Mouse (Mus musculus) G1E (cell line): ENCODE measurements around the gene Wnt10b. TPM values are rescaled to one million over a fixed set of nuclear protein-coding genes. Genes with fewer than 3 reads are reported as not detected.

Source experiments
- ATAC-seq: 2 replicates; pipeline ENCODE4 v1.8.0; 2016; ENCODE audit warnings: mild to moderate bottlenecking; ENCODE audit not compliant: insufficient number of reproducible peaks, poor library complexity, low FRiP score, severe bottlenecking; ENCODE audit errors: extremely low read depth
- DNase-seq: peaks from one replicate; pipeline ENCODE4 v3.0.0; 2012; ENCODE audit warnings: low spot score
- H3K27me3 ChIP-seq: 2 replicates; pipeline ENCODE4 v1.6.1; 2012; ENCODE audit warnings: mild to moderate bottlenecking, low read length, inconsistent platforms; ENCODE audit not compliant: insufficient read depth
- H3K36me3 ChIP-seq: replicated peaks from 2 replicates; pipeline ENCODE3; 2012; ENCODE audit warnings: mild to moderate bottlenecking, inconsistent platforms
- H3K4me1 ChIP-seq: 2 replicates; pipeline ENCODE4 v1.6.1; 2012; ENCODE audit warnings: low read depth, low read length, inconsistent platforms, mixed read lengths; ENCODE audit not compliant: insufficient read depth
- H3K4me3 ChIP-seq: 2 replicates; pipeline ENCODE4 v1.5.1; 2012; ENCODE audit warnings: low read depth, mild to moderate bottlenecking, inconsistent platforms, low read length, moderate library complexity, mixed read lengths
- H3K9me3 ChIP-seq: replicated peaks from 2 replicates; pipeline ENCODE4 v1.6.1; 2012; ENCODE audit warnings: inconsistent platforms
- CTCF ChIP-seq: IDR thresholded peaks from 2 replicates; pipeline ENCODE4 v1.5.1; 2012; ENCODE audit warnings: low read depth, low read length, inconsistent platforms, mixed read lengths
- GATA1 ChIP-seq: IDR thresholded peaks from 2 replicates; pipeline ENCODE4 v1.6.1; 2012; ENCODE audit warnings: borderline replicate concordance, low read length, inconsistent platforms, mixed read lengths
- GATA2 ChIP-seq: IDR thresholded peaks from 2 replicates; pipeline ENCODE4 v1.6.1; 2012; ENCODE audit warnings: low read depth, low read length, inconsistent platforms, borderline replicate concordance
- POLR2AphosphoS5 ChIP-seq: IDR thresholded peaks from 2 replicates; pipeline ENCODE4 v1.6.1; 2012; ENCODE audit warnings: low read depth, low read length, inconsistent platforms; ENCODE audit not compliant: insufficient replicate concordance
- TAL1 ChIP-seq: conservative IDR thresholded peaks from 2 replicates; pipeline ENCODE4 v1.6.1; 2012; ENCODE audit warnings: low read depth, low read length, inconsistent platforms, mixed read lengths
- polyA plus RNA-seq: library from polyadenylated mRNA; stranded (reverse); fragments of >175 nt; gene quantifications from 2 replicates; pipeline ENCODE4 v1.2.3, GENCODE M21; 2012
- total RNA-seq, 2 experiments: library from RNA; stranded (forward) in 1 of 2; stranded (reverse) in 1 of 2; fragments of 200-1000 nt in 1 of 2; fragments of >200 nt in 1 of 2; fragmentation: Nextera tagmentation in 1 of 2; gene quantifications; 2 replicates each; pipeline ENCODE4 v1.2.3; 2014 to 2017

Wnt10b gene
- total RNA-seq (2014; fragmentation: Nextera tagmentation) (not detected in 2 replicates), total RNA-seq (2017) (0.27 TPM in 1 of 2 replicates, not detected in the other), polyA plus RNA-seq (0.05 and 0.09 TPM in 2 replicates)

GRCm38 (mm10) chr15:98777762-98778161 lies at the start of gene Wnt10b:
Wnt10b (minus strand) TSS chr15:98778150.
- no peak for ATAC-seq
- Histone ChIP-seq H3K4me1 (peaks cover 35% of the 10 kb centered on the region), H3K4me3 (peak within 1 kb of the TSS; percentile 54; the same call in 1 of the 2 replicates), H3K9me3 (0 out of 2 replicates have a peak, but pooled peaks cover 3% of the 10 kb centered on the region), H3K36me3 (no peaks in the 10 kb centered on the region), H3K27me3 (peaks cover 68% of the 10 kb centered on the region)
- no peak for DNase-seq
- TF ChIP-seq GATA2 (no peak), TAL1 (no peak), CTCF (no peak), POLR2AphosphoS5 (no peak), GATA1 (no peak)

- no peaks in the 10 kb centered on the region for H3K9me3 ChIP-seq
- peak; percentile 37 for ATAC-seq
- H3K27me3 ChIP-seq = no peaks in the 10 kb centered on the region
- peak; percentile 65 for TF ChIP-seq TAL1
- no peak for TF ChIP-seq GATA2
- no peak for TF ChIP-seq POLR2AphosphoS5
- H3K4me3 ChIP-seq = peak overlapping the region; percentile 50; the same call in 1 of the 2 replicates
- DNase-seq = peak; percentile 44
- peaks cover 64% of the 10 kb centered on the region for H3K36me3 ChIP-seq
- H3K4me1 ChIP-seq = peaks cover 64% of the 10 kb centered on the region
These were observed 49.7 kb upstream of the Wnt10b start for GRCm38 (mm10) chr15:98827611-98828011.

- no peak overlapping the region for H3K4me3 ChIP-seq
- peaks cover 95% of the 10 kb centered on the region for H3K36me3 ChIP-seq
- ATAC-seq (no peak), DNase-seq (no peak)
- H3K4me1 ChIP-seq = peaks cover 44% of the 10 kb centered on the region
- no peaks in the 10 kb centered on the region for H3K9me3 ChIP-seq
- no peaks in the 10 kb centered on the region for H3K27me3 ChIP-seq
- TF ChIP-seq POLR2AphosphoS5 (no peak), CTCF (no peak), GATA1 (no peak), GATA2 (no peak), TAL1 (no peak)
These were observed 45.5 kb upstream of the Wnt10b start for GRCm38 (mm10) chr15:98823434-98823833.

GRCm38 (mm10) chr15:98822147-98822546 lies 44.2 kb upstream of the Wnt10b start:
- Histone ChIP-seq H3K4me1 (peaks cover 32% of the 10 kb centered on the region), H3K27me3 (no peaks in the 10 kb centered on the region), H3K4me3 (no peak overlapping the region), H3K36me3 (peaks cover 95% of the 10 kb centered on the region), H3K9me3 (no peaks in the 10 kb centered on the region)
- DNase-seq (no peak), ATAC-seq (no peak)
- no peak for TF ChIP-seq GATA1
- no peak for TF ChIP-seq POLR2AphosphoS5
- no peak for TF ChIP-seq GATA2
- no peak for TF ChIP-seq TAL1
- no peak for TF ChIP-seq CTCF

DNA sequence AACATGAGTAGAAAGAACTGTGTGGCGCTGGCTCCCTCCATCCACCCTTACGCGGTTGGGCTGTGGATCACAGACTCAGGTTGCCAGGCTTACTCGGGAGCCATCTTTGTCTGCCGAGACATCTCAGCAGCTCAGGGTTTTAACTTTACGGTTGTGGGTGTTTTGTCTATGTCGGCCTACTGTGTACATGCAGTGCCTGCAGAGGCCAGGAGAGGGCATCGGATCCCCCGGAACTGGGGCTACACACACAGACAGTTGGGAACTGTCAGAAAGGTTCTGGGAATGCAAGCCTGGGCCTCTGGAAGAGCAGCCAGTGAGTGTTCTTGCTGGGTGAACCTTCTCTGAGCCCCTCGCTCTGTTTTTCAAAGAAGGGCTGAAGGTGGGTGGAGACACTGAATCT lies 43.5 kb upstream of the Wnt10b start:
- no peak for TF ChIP-seq GATA1
- no peak for TF ChIP-seq TAL1
- no peak for TF ChIP-seq GATA2
- TF ChIP-seq CTCF = peak; percentile 35
- no peak for TF ChIP-seq POLR2AphosphoS5
- DNase-seq (no peak), ATAC-seq (no peak)
- Histone ChIP-seq H3K4me1 (peaks cover 25% of the 10 kb centered on the region), H3K9me3 (no peaks in the 10 kb centered on the region), H3K4me3 (no peak overlapping the region), H3K36me3 (peaks cover 95% of the 10 kb centered on the region), H3K27me3 (no peaks in the 10 kb centered on the region)

DNA sequence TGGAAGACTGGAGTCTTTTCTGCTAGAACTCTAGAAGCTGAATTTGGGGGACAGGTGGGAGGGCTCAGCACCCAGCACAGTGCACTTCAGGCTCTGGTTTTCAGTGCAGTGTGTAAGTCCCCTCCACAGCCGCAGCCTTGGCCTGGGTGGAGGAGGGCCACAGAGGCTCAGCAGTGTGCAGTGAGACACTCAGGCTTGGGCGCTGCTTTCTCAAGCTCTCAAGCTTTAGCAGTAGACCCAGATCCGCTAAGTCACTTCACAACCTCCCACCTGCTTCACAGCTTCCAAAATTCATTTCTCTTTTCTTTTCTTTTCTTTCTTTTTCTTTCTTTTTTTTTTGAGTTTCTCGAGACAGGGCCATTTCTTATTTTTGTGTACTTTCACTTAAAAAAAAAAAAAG lies 43.0 kb upstream of the Wnt10b start:
- no peak for TF ChIP-seq POLR2AphosphoS5
- TF ChIP-seq CTCF = no peak
- TF ChIP-seq TAL1 = no peak
- TF ChIP-seq GATA1 = no peak
- no peak for DNase-seq
- Histone ChIP-seq H3K36me3 (peaks cover 96% of the 10 kb centered on the region), H3K9me3 (no peaks in the 10 kb centered on the region), H3K4me3 (no peak overlapping the region), H3K4me1 (peaks cover 21% of the 10 kb centered on the region), H3K27me3 (no peaks in the 10 kb centered on the region)
- ATAC-seq = no peak
